Mouse (Mus musculus): ENCODE data around the gene St6galnac3. TPM values are rescaled to one million over a fixed set of nuclear protein-coding genes. Genes with fewer than 3 reads are reported as not detected.
"Not testable (repeated sequence)": the region's sequence is repeated elsewhere in the genome, so short reads cannot be mapped to it uniquely, and the experiment has no call there.

Gene St6galnac3
- total and polyA plus RNA-seq, 3 experiments = 0.08 to 1.1 (median 0.38) TPM

- H3K4me1 ChIP-seq (ENCODE audit: control insufficient read depth in 1 of 2, insufficient read depth in 2 of 2) = peaks cover 8 to 22% of the 10 kb centered on the region in 2 experiments
- no peak overlapping the region for H3K4me2 ChIP-seq (ENCODE audit: insufficient read depth, low read depth, poor library complexity, severe bottlenecking)
- peaks cover 0 to 2% of the 10 kb centered on the region in 2 experiments for H3K36me3 ChIP-seq (replicated peaks in 1 of 2; ENCODE audit: control insufficient read depth in 1 of 2, insufficient read depth in 1 of 2, low read length in 1 of 2)
- no peak for DNase-seq (ENCODE audit: extremely low read depth)
- in situ Hi-C loops (cut with MboI; ENCODE audit: low pct_ligation_motif_present, low pct_unique_long_range_greater_than_20kb, low sequenced_read_pairs) (no loop called here), dilution Hi-C loops (cut with MboI; ENCODE audit: extremely low pct_ligation_motif_present, extremely low pct_unique_long_range_greater_than_20kb, low sequenced_read_pairs) (no loop called here)
- H3K9ac ChIP-seq (ENCODE audit: insufficient read depth, low read depth) = no peak overlapping the region
- H3K27ac ChIP-seq (ENCODE audit: insufficient read depth, low read depth) = no peak overlapping the region
- H3K4me3 ChIP-seq (replicated peaks in 1 of 3; ENCODE audit: low read depth in 2 of 3, low read length in 2 of 3, poor library complexity in 1 of 3) = peak overlapping the region in 1 of 3 experiments; percentile 8
- TF ChIP-seq EP300 (IDR thresholded peaks at IDR 0.05; ENCODE audit: low read length) (no peak), TBP (conservative IDR thresholded peaks at IDR 0.05; ENCODE audit: low read depth, low read length) (no peak)
- no peaks in the 10 kb centered on the region for H3K79me2 ChIP-seq (replicated peaks; ENCODE audit: control insufficient read depth, extremely low read depth, insufficient read depth, poor library complexity, severe bottlenecking)
- H3K27me3 ChIP-seq (replicated peaks) = no peaks in the 10 kb centered on the region
- peaks cover 28% of the 10 kb centered on the region for H3K9me3 ChIP-seq (replicated peaks; ENCODE audit: low read length)
These were observed 330.8 kb downstream of the St6galnac3 start for GRCm38 (mm10) chr3:153394224-153394623.

- Histone ChIP-seq H3K4me1 (ENCODE audit: control insufficient read depth in 1 of 2, insufficient read depth in 2 of 2) (peaks cover 3 to 16% of the 10 kb centered on the region in 2 experiments), H3K9me3 (replicated peaks; ENCODE audit: low read length) (peaks cover 28% of the 10 kb centered on the region)
- H3K36me3 ChIP-seq (replicated peaks in 1 of 2; ENCODE audit: control insufficient read depth in 1 of 2, insufficient read depth in 1 of 2, low read length in 1 of 2); H3K4me3 ChIP-seq (replicated peaks in 1 of 3; ENCODE audit: low read depth in 2 of 3, low read length in 2 of 3, poor library complexity in 1 of 3); in situ Hi-C loops (cut with MboI; ENCODE audit: low pct_ligation_motif_present, low pct_unique_long_range_greater_than_20kb, low sequenced_read_pairs); DNase-seq (ENCODE audit: extremely low read depth); H3K27me3 ChIP-seq (replicated peaks); dilution Hi-C loops (cut with MboI; ENCODE audit: extremely low pct_ligation_motif_present, extremely low pct_unique_long_range_greater_than_20kb, low sequenced_read_pairs); H3K79me2 ChIP-seq (replicated peaks; ENCODE audit: control insufficient read depth, extremely low read depth, insufficient read depth, poor library complexity, severe bottlenecking); H3K9ac ChIP-seq (ENCODE audit: insufficient read depth, low read depth); H3K27ac ChIP-seq (ENCODE audit: insufficient read depth, low read depth); H3K4me2 ChIP-seq (ENCODE audit: insufficient read depth, low read depth, poor library complexity, severe bottlenecking): not testable (repeated sequence)
These were observed 333.5 kb downstream of the St6galnac3 start for GRCm38 (mm10) chr3:153391451-153391850.

GRCm38 (mm10) chr3:153384651-153385050, 340.3 kb downstream of the St6galnac3 start:
- DNase-seq (ENCODE audit: extremely low read depth); H3K4me2 ChIP-seq (ENCODE audit: insufficient read depth, low read depth, poor library complexity, severe bottlenecking); H3K27ac ChIP-seq (ENCODE audit: insufficient read depth, low read depth); dilution Hi-C loops (cut with MboI; ENCODE audit: extremely low pct_ligation_motif_present, extremely low pct_unique_long_range_greater_than_20kb, low sequenced_read_pairs); H3K36me3 ChIP-seq (replicated peaks in 1 of 2; ENCODE audit: control insufficient read depth in 1 of 2, insufficient read depth in 1 of 2, low read length in 1 of 2); in situ Hi-C loops (cut with MboI; ENCODE audit: low pct_ligation_motif_present, low pct_unique_long_range_greater_than_20kb, low sequenced_read_pairs); H3K4me1 ChIP-seq (ENCODE audit: control insufficient read depth in 1 of 2, insufficient read depth in 2 of 2); H3K4me3 ChIP-seq (replicated peaks in 1 of 3; ENCODE audit: low read depth in 2 of 3, low read length in 2 of 3, poor library complexity in 1 of 3); H3K9me3 ChIP-seq (replicated peaks; ENCODE audit: low read length); H3K79me2 ChIP-seq (replicated peaks; ENCODE audit: control insufficient read depth, extremely low read depth, insufficient read depth, poor library complexity, severe bottlenecking); H3K9ac ChIP-seq (ENCODE audit: insufficient read depth, low read depth); H3K27me3 ChIP-seq (replicated peaks): not testable (repeated sequence)

GRCm38 (mm10) chr3:153383656-153384055, 341.3 kb downstream of the St6galnac3 start:
- dilution Hi-C loops (cut with MboI; ENCODE audit: extremely low pct_ligation_motif_present, extremely low pct_unique_long_range_greater_than_20kb, low sequenced_read_pairs) = no loop called here
- no peak for DNase-seq (ENCODE audit: extremely low read depth)

More at GRCm38 (mm10) chr3:153383656-153384055, 341.3 kb downstream of the St6galnac3 start:
- TF ChIP-seq SMC3 (IDR thresholded peaks at IDR 0.05; ENCODE audit: low read depth, low read length) (no peak), TCF12 (IDR thresholded peaks at IDR 0.05; ENCODE audit: low read depth, low read length) (no peak), ZKSCAN1 (IDR thresholded peaks at IDR 0.05; ENCODE audit: borderline replicate concordance, low read depth, low read length) (peak; percentile 71)
- no peaks in the 10 kb centered on the region for H3K79me2 ChIP-seq (replicated peaks; ENCODE audit: control insufficient read depth, extremely low read depth, insufficient read depth, poor library complexity, severe bottlenecking)
- in situ Hi-C loops (cut with MboI; ENCODE audit: low pct_ligation_motif_present, low pct_unique_long_range_greater_than_20kb, low sequenced_read_pairs) = no loop called here
- H3K36me3 ChIP-seq (replicated peaks in 1 of 2; ENCODE audit: control insufficient read depth in 1 of 2, insufficient read depth in 1 of 2, low read length in 1 of 2) = no peaks in the 10 kb centered on the region
- H3K9ac ChIP-seq (ENCODE audit: insufficient read depth, low read depth) = no peak overlapping the region
- H3K27ac ChIP-seq (ENCODE audit: insufficient read depth, low read depth) = no peak overlapping the region
- peaks cover 0 to 6% of the 10 kb centered on the region in 2 experiments; a peak in 3 of 4 replicates for H3K4me1 ChIP-seq (ENCODE audit: control insufficient read depth in 1 of 2, insufficient read depth in 2 of 2)
- H3K27me3 ChIP-seq (replicated peaks) = no peaks in the 10 kb centered on the region
- H3K4me2 ChIP-seq (ENCODE audit: insufficient read depth, low read depth, poor library complexity, severe bottlenecking) = no peak overlapping the region
- no peak overlapping the region for H3K4me3 ChIP-seq (replicated peaks in 1 of 3; ENCODE audit: low read depth in 2 of 3, low read length in 2 of 3, poor library complexity in 1 of 3)
- peaks cover 6% of the 10 kb centered on the region for H3K9me3 ChIP-seq (replicated peaks; ENCODE audit: low read length)

Measured in CH12.LX (cell line).